Mouse (Mus musculus) retina, embryonic 14.5 days (tissue): ENCODE measurements at regions not wholly inside any gene's neighbourhood (a gene's known extent, or its start where the extent isn't known, plus 50 kb on each side); places are given as distances from the start of the nearest gene placed in this dataset.

ENCODE experiments used
- DNase-seq: peaks from one replicate; pipeline ENCODE4 v3.0.0-alpha.2; 2015; ENCODE audit warnings: low spot score

- DNase-seq: no peak
Measured at GRCm38 (mm10) chr7:95814865-95815264, 356.2 kb upstream of the Tenm4 start.

DNA sequence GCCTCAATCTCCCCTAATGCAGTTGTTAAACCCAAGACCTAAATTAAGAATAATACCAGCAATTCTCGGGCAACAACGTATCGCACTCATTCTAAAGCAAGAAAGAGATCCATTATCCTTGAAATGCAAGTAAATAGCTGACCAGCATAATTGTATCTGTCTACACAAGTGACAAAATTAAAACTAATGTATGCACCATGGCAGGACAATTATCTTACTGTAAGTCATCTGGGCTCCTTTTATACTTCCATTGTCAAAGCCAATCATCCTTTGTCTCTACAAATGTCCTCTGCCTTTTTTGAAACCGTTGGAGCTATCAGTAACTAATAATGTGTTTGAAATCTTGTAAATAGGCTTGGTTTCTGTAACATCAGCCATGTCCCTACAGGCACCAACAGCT is 347.5 kb upstream of the Tenm4 start:
- DNase-seq: no peak

- DNase-seq: no peak
Measured at GRCm38 (mm10) chr7:95829889-95830288, 341.2 kb upstream of the Tenm4 start.

DNA sequence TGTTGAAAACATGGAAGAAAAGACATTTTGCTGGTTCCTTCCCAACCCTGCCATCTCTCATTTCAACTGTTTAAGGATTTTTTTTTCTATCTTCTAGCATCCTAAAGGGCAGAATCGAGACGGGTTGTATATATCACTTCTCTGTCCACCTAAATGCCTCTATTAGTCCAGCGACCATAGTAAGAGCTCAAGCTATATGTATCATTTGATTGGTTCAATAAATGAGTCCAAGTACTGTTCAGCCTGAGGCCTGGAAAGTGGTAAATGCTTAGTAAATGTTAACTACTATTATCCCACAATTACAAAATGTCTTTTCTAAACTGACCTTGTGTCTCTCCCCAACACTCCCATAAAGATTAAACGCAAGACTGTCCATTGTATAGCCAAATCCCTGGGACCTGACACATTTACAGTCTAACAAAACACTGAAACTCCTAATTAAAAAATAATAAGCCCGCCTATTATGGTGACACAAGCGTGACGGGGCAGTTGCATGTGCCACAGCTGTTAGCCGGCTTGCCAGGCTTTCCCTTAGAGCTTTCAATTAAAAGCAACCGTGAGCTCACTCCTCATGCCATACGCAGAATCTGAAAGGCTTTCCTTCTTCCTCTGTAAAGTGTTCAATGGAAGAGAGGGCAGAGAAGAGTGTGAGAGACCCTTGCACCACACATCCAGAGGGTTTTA is 336.7 kb upstream of the Tenm4 start:
- DNase-seq: peak; percentile 56

DNA sequence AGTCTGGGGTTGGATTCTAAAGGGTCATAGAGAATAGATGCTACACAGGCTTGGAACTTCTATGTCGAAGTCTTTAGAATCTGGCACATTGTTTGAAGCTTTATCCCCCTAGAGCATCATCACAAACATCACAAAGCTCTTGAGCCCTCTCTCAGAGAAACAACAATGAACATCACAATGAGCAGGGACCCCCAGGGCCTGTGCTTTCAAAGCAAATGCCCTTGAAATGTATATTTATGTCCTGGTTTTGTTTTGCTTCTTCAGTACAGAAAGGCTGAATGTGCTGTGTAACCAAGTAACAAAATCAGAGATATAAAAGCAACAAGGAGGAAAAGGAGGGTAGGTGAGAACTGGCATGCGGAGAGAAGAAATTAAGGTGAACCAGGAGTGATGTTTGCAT is 330.6 kb upstream of the Tenm4 start:
- no peak for DNase-seq

DNA sequence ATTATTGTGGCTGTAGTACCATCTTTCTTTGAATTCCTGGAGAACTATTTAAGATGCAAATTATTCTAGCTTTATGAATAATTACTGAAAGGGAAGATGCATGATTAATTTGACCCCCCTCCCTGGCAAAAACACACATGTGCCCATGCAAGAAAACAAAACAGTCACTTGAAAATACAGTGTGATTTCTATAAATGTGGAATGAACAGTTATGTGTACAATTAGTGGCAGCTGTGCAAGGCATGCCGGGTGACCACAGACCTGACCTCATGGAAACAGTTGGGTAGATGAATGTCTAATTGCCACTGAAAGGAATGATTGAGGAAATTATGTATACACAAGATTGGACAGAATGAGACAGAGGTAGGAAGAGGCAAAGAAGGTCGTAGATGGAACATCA is 321.2 kb upstream of the Tenm4 start:
- no peak for DNase-seq

- no peak for DNase-seq
Measured at GRCm38 (mm10) chr7:95852630-95853029, 318.4 kb upstream of the Tenm4 start.

GRCm38 (mm10) chr7:95853225-95853812 is 317.7 kb upstream of the Tenm4 start:
- no peak for DNase-seq

DNA sequence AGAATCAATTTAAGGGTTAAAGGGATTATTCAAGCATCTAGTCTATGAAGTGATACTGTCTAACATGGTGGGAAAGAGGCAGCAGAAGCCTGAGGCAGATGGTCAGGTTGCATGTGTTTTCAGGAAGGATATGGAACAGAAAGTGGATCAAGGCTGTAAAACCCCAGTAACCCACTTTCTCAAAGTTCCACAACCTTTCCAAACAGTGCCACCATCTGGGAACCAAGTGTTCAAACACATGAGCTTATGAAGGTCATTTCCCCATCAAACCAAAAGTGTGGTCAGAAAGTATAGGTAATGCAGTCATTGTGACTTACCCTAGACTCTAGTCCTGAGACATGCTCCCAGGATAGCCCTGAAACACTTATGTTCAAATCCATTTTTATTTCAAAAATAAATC is 312.8 kb upstream of the Tenm4 start:
- DNase-seq: peak; percentile 26

- no peak for DNase-seq
Measured at GRCm38 (mm10) chr7:95864233-95864632, 306.8 kb upstream of the Tenm4 start.

GRCm38 (mm10) chr7:95865270-95865669 is 305.8 kb upstream of the Tenm4 start:
- DNase-seq: peak; percentile 52

DNA sequence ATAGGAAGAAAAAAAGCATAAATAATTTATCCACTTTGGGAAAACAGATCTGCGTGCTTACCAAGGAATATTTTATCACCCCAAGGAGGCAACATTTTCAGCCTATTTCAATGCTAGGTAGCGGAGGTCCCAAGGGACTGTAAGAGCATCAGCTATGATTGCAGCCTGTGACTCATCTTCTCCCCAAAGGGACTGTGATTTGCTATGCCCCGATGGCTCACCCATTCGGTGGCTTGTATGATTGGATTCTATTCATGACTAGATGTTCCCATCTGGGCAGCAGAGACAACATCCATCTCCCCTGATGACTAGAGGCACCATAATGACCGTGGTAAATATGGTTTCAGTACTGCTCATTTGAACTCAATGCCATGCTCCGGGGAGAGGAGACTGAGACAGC is 302.3 kb upstream of the Tenm4 start:
- DNase-seq: peak; percentile 23

GRCm38 (mm10) chr7:95880576-95881267 is 290.3 kb upstream of the Tenm4 start:
- peak; percentile 41 for DNase-seq

DNA sequence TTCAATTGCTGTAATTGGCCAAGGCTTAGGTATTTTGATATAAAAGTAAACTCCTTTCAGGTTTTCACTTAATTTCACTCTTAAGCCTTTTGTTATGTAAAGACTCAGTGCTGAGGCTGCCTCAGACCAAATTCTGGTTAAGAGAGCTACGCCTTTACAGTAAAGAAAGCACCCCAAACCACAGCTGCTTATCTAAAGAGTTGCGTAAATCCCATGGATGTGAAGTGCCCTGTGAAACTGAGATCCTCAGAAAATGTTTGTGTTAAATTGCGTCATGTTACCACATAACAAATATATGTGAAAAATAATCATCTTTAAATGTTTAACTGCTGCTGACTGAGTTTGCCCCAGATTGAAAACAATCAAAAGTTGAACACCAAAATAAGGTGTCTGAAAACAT is 269.5 kb upstream of the Tenm4 start:
- no peak for DNase-seq

- DNase-seq: no peak
Measured at GRCm38 (mm10) chr7:95914406-95915080, 256.5 kb upstream of the Tenm4 start.

DNA sequence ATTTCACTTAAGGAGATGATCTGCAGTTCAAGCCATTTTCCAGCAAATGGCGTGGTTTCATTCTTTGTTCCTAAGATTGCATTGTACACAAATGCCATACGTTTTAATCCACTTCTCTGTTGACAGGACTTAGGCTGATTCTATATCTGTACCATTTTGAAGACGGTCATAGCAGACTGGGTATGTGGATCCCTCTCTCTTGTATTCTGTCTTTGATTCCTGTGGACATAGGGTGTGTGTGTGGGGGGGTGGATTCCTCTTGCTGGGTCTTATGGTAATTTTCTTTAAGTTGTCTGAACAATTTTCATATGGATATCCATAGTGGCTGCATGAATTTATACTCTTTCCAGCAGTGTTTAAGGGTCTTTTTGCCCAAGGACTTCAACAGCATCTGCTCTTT is 251.1 kb upstream of the Tenm4 start:
- no peak for DNase-seq

GRCm38 (mm10) chr7:95924805-95925204 is 246.2 kb upstream of the Tenm4 start:
- no peak for DNase-seq

GRCm38 (mm10) chr7:95926119-95927039 is 244.7 kb upstream of the Tenm4 start:
- peak; percentile 18 for DNase-seq

- DNase-seq: no peak
Measured at GRCm38 (mm10) chr7:95936599-95936998, 234.4 kb upstream of the Tenm4 start.

DNA sequence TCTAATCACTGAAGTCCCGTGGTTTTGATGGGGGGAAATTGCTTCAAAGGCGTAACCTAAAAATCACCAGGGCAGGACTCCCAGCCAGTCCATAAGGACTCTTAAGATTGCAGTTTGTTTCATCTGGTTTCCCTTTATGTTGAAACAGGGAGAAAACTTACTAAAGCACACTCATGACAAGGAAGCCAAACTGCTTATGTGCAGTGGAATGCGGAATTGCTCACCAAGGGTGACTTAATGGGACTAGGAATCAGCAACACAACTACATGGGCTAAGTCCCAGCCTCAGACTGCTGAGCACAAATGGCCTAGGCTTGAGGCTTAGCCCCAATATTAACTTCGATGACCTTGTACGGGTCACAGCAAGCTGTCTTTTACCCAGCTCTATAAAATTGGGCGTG is 227.6 kb upstream of the Tenm4 start:
- DNase-seq: no peak

- no peak for DNase-seq
Measured at GRCm38 (mm10) chr7:95952395-95952794, 218.7 kb upstream of the Tenm4 start.

- DNase-seq: no peak
Measured at GRCm38 (mm10) chr7:95954511-95954910, 216.5 kb upstream of the Tenm4 start.
